Mouse (Mus musculus): ENCODE results near the gene Olfr1555-ps1.

- TF ChIP-seq CTCF (IDR thresholded peaks at IDR 0.05; ENCODE audit: borderline replicate concordance, extremely low read depth, insufficient read depth, insufficient read length) (peak; percentile 30; the same call in 1 of the 2 replicates), POLR2A (IDR thresholded peaks at IDR 0.05; ENCODE audit: borderline replicate concordance, extremely low read depth, insufficient read depth, insufficient read length, poor library complexity, severe bottlenecking) (no peak)
Measured at GRCm38 (mm10) chr19:12134289-12134688, 35.6 kb downstream of the Olfr1555-ps1 start.
